Mouse (Mus musculus): ENCODE data around the gene Pak1ip1. TPM values are rescaled to one million over a fixed set of nuclear protein-coding genes. Genes with fewer than 3 reads are reported as not detected.

Pak1ip1 gene
- polyA plus RNA-seq, 1 experiment from 2014 or later, result 55.1 TPM

- H3K4me2 ChIP-seq (ENCODE audit: low read length), result no peak overlapping the region
- no peaks in the 10 kb centered on the region for H3K9me3 ChIP-seq (ENCODE audit: control insufficient read depth, low read length)
- H3K27me3 ChIP-seq (replicated peaks; ENCODE audit: control insufficient read depth, insufficient read depth, low read length), result no peaks in the 10 kb centered on the region
- no peak for ATAC-seq
- no peak overlapping the region for H3K9ac ChIP-seq (ENCODE audit: low read depth, low read length)
- H3K4me3 ChIP-seq (ENCODE audit: low read length), result no peak overlapping the region
- H3K4me1 ChIP-seq (ENCODE audit: control insufficient read depth, insufficient read depth, low read depth, low read length), result no peaks in the 10 kb centered on the region
- 75% methylated on average over 5 of the region's 5 CpGs for WGBS
- no peaks in the 10 kb centered on the region for H3K36me3 ChIP-seq (ENCODE audit: control insufficient read depth, insufficient read depth, low read length)
- H3K27ac ChIP-seq (ENCODE audit: low read depth, low read length), result no peak overlapping the region
Measured at GRCm38 (mm10) chr13:41051965-41052364, 51.1 kb downstream of the Pak1ip1 start.

Other genes starting within 250 kb of the Pak1ip1 start
- gene Gcnt2, start 141.3 kb upstream of the Pak1ip1 start, polyA plus RNA-seq (2015; fragmentation: Nextera tagmentation; extraction: Ambion mirVana), result 5.3 and 7.1 TPM in 2 replicates
- gene Tmem14c, start 15.3 kb downstream of the Pak1ip1 start, polyA plus RNA-seq (2015; fragmentation: Nextera tagmentation; extraction: Ambion mirVana), result 123 and 139 TPM in 2 replicates
- gene Mak, start 78.7 kb downstream of the Pak1ip1 start, polyA plus RNA-seq (2015; fragmentation: Nextera tagmentation; extraction: Ambion mirVana), result 2.3 and 2.4 TPM in 2 replicates
- gene Gcm2, start 110.0 kb downstream of the Pak1ip1 start, polyA plus RNA-seq (2015; fragmentation: Nextera tagmentation; extraction: Ambion mirVana), result not detected in 2 replicates
- 0.09 TPM in 1 of 2 replicates, not detected in the other for gene Sycp2l, start 113.3 kb downstream of the Pak1ip1 start, polyA plus RNA-seq (2015; fragmentation: Nextera tagmentation; extraction: Ambion mirVana)
- gene Elovl2, start 219.4 kb downstream of the Pak1ip1 start, polyA plus RNA-seq (2015; fragmentation: Nextera tagmentation; extraction: Ambion mirVana), result 36.4 and 43.1 TPM in 2 replicates
- 28.5 and 31.3 TPM in 2 replicates for gene Smim13, start 248.8 kb downstream of the Pak1ip1 start, polyA plus RNA-seq (2015; fragmentation: Nextera tagmentation; extraction: Ambion mirVana)